Mouse (Mus musculus) lung, postnatal 0 days (tissue): ENCODE results near the gene Repin1. TPM values are rescaled to one million over a fixed set of nuclear protein-coding genes. Genes with fewer than 3 reads are reported as not detected.

Source experiments
- ATAC-seq: fragments of 200-750 bp; cut with Nextera tagmentation; 2 replicates; pipeline ENCODE4 v1.8.0; 2017; ENCODE audit warnings: moderate library complexity
- DNase-seq: peaks from one replicate; pipeline ENCODE4 v3.0.0-alpha.2; 2016; ENCODE audit warnings: low spot score
- H3K27ac ChIP-seq: fragments of 300-500 bp; sonication (generic); 2 replicates; pipeline ENCODE4 v1.5.1; 2014; ENCODE audit warnings: antibody characterized with exemption, mild to moderate bottlenecking, low read length, mixed read lengths
- H3K27me3 ChIP-seq: fragments of 300-500 bp; sonication (generic); replicated peaks from 2 replicates; pipeline ENCODE4 v1.6.1; 2014; ENCODE audit warnings: low read length, mixed read lengths; ENCODE audit not compliant: insufficient read depth
- H3K36me3 ChIP-seq: fragments of 300-500 bp; sonication (generic); 2 replicates; pipeline ENCODE4 v1.6.1; 2014; ENCODE audit warnings: low read length, mixed read lengths; ENCODE audit not compliant: insufficient read depth
- H3K4me1 ChIP-seq: fragments of 300-500 bp; sonication (generic); 2 replicates; pipeline ENCODE4 v1.6.1; 2014; ENCODE audit warnings: antibody characterized with exemption, low read depth, low read length, mixed read lengths; ENCODE audit not compliant: insufficient read depth
- H3K4me2 ChIP-seq: fragments of 300-500 bp; sonication (generic); replicated peaks from 2 replicates; pipeline ENCODE4 v1.6.1; 2014; ENCODE audit warnings: low read depth, mild to moderate bottlenecking, low read length, moderate library complexity, mixed read lengths
- H3K4me3 ChIP-seq: fragments of 300-500 bp; sonication (generic); 2 replicates; pipeline ENCODE4 v1.5.1; 2014; ENCODE audit warnings: low read depth, low read length
- H3K9ac ChIP-seq: fragments of 300-500 bp; sonication (generic); replicated peaks from 2 replicates; pipeline ENCODE4 v1.6.1; 2014; ENCODE audit warnings: low read depth, mild to moderate bottlenecking
- H3K9me3 ChIP-seq: fragments of 300-500 bp; sonication (generic); 2 replicates; pipeline ENCODE4 v1.6.1; 2016; ENCODE audit warnings: low read length, mixed read lengths
- CTCF ChIP-seq: IDR thresholded peaks from 2 replicates; pipeline ENCODE4 v1.5.1; 2016; ENCODE audit warnings: antibody characterized with exemption, mild to moderate bottlenecking
- EP300 ChIP-seq: IDR thresholded peaks from 2 replicates; pipeline ENCODE4 v1.6.1; 2016; ENCODE audit warnings: antibody characterized with exemption, mild to moderate bottlenecking, control low read depth
- WGBS: fragments of 180-500 bp; shearing (Covaris S2); extraction: QIAGEN DNeasy Blood & Tissue Kit; methylation state at CpG from one replicate; pipeline ENCODE4 v1.1.7; 2014; 5-methylcytosine and 5-hydroxymethylcytosine counted together
- polyA plus RNA-seq: library from polyadenylated mRNA; unstranded; fragments of >200 nt; fragmentation: Nextera tagmentation; extraction: Ambion mirVana; gene quantifications from 2 replicates; pipeline ENCODE4 v1.2.1, GENCODE M21; 2015

Repin1 gene
- polyA plus RNA-seq, 1 experiment from 2014 or later, result 15.2 TPM

DNA sequence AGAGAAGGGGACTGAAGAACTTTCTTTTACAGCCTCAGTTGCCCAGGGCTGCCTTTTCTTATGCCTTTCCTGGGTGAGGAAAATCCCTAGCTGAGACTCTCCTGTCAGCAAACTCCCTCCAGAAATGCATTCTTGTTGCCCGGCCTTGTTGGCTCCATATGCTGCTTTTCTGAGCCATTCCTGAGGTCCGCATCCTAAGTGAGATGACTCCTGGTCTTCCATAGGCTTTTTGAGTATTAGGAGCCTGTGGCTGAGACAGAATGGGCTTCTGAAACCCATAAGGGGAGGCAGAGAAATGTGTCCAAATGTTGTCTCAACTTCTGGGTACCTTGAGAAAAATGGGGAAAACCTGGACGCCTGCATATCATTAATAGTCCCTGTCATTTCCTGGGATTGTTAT lies 19.7 kb upstream of the Repin1 start:
- 66% methylated on average over 3 of the region's 3 CpGs for WGBS
- no peak overlapping the region for H3K9ac ChIP-seq
- H3K27ac ChIP-seq, result no peak overlapping the region
- H3K4me1 ChIP-seq, result 0 out of 2 replicates have a peak, but pooled peaks cover 6% of the 10 kb centered on the region
- TF ChIP-seq EP300 (no peak), CTCF (no peak)
- DNase-seq (no peak), ATAC-seq (no peak)
- H3K27me3 ChIP-seq, result no peaks in the 10 kb centered on the region
- no peaks in the 10 kb centered on the region for H3K36me3 ChIP-seq
- H3K9me3 ChIP-seq, result no peaks in the 10 kb centered on the region
- H3K4me2 ChIP-seq, result no peak overlapping the region
- no peak overlapping the region for H3K4me3 ChIP-seq

- ATAC-seq (no peak), DNase-seq (no peak)
- no peaks in the 10 kb centered on the region for H3K9me3 ChIP-seq
- H3K4me1 ChIP-seq, result no peaks in the 10 kb centered on the region
- no peaks in the 10 kb centered on the region for H3K36me3 ChIP-seq
- no peak for TF ChIP-seq EP300
- no peak for TF ChIP-seq CTCF
- H3K27ac ChIP-seq, result peak overlapping the region; percentile 60
- H3K27me3 ChIP-seq, result no peaks in the 10 kb centered on the region
- no peak overlapping the region for H3K9ac ChIP-seq
- no peak overlapping the region for H3K4me3 ChIP-seq
- no peak overlapping the region for H3K4me2 ChIP-seq
- WGBS, result 22% methylated on average over 5 of the region's 5 CpGs
Measured at GRCm38 (mm10) chr6:48578736-48579135, 14.9 kb upstream of the Repin1 start.

DNA sequence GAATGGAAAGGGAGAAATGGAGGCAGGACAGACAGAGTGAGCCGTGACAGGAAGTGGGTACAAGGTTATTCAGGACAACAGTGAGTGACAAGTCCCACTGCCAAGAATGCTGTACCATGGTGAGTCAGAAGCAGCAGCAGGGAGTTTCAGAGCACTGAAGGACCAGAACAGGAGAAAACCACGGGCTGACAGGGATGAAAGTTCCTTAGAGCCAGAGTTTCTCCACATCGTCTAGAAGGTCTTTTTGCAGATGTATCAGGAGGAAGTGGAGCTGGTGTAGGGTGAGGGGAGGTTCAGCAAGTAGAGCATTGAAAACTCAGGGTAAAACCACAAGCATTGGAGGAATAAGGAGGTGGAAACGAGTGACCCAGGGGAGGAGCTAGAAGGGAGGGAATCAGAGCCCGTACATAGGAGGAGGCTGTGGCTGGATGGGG lies 14.5 kb upstream of the Repin1 start:
- no peaks in the 10 kb centered on the region for H3K9me3 ChIP-seq
- no peak overlapping the region for H3K9ac ChIP-seq
- peak overlapping the region; percentile 60; the same call in 1 of the 2 replicates for H3K27ac ChIP-seq
- ATAC-seq (peak; percentile 86), DNase-seq (peak; percentile 76)
- WGBS, result 12% methylated on average over 5 of the region's 5 CpGs
- no peaks in the 10 kb centered on the region for H3K36me3 ChIP-seq
- no peaks in the 10 kb centered on the region for H3K4me1 ChIP-seq
- no peak overlapping the region for H3K4me2 ChIP-seq
- TF ChIP-seq EP300 (0 out of 2 replicates have a peak, but pooled peaks have one; percentile 16), CTCF (no peak)
- H3K27me3 ChIP-seq, result no peaks in the 10 kb centered on the region
- H3K4me3 ChIP-seq, result no peak overlapping the region

- Histone ChIP-seq H3K9me3 (no peaks in the 10 kb centered on the region), H3K27ac (no peak overlapping the region), H3K4me3 (no peak overlapping the region), H3K4me2 (no peak overlapping the region), H3K4me1 (no peaks in the 10 kb centered on the region), H3K27me3 (no peaks in the 10 kb centered on the region), H3K36me3 (no peaks in the 10 kb centered on the region), H3K9ac (no peak overlapping the region)
- no peak for TF ChIP-seq EP300
- TF ChIP-seq CTCF, result no peak
- DNase-seq, result no peak
- 34% methylated on average over 3 of the region's 3 CpGs for WGBS
- ATAC-seq, result no peak
Measured at GRCm38 (mm10) chr6:48581257-48581656, 12.4 kb upstream of the Repin1 start.

GRCm38 (mm10) chr6:48582037-48582436 lies 11.6 kb upstream of the Repin1 start:
- ATAC-seq (0 out of 2 replicates have a peak, but pooled peaks have one; percentile 11), DNase-seq (peak; percentile 65)
- H3K9ac ChIP-seq, result no peak overlapping the region
- H3K4me3 ChIP-seq, result no peak overlapping the region
- no peaks in the 10 kb centered on the region for H3K9me3 ChIP-seq
- H3K4me2 ChIP-seq, result no peak overlapping the region
- 71% methylated on average over 3 of the region's 3 CpGs for WGBS
- H3K27ac ChIP-seq, result no peak overlapping the region
- H3K36me3 ChIP-seq, result no peaks in the 10 kb centered on the region
- H3K4me1 ChIP-seq, result no peaks in the 10 kb centered on the region
- TF ChIP-seq CTCF (peak; percentile 84), EP300 (no peak)
- no peaks in the 10 kb centered on the region for H3K27me3 ChIP-seq

- Histone ChIP-seq H3K27me3 (no peaks in the 10 kb centered on the region), H3K9me3 (no peaks in the 10 kb centered on the region), H3K27ac (no peak within 1 kb of the TSS), H3K4me2 (no peak within 1 kb of the TSS), H3K4me1 (peaks cover 8% of the 10 kb centered on the region; the same call in 1 of the 2 replicates), H3K36me3 (no peaks in the 10 kb centered on the region), H3K4me3 (no peak within 1 kb of the TSS), H3K9ac (no peak within 1 kb of the TSS)
- no peak for ATAC-seq
- 14% methylated on average over 6 of the region's 6 CpGs for WGBS
- TF ChIP-seq CTCF (no peak), EP300 (no peak)
- no peak for DNase-seq
Measured at GRCm38 (mm10) chr6:48589194-48589750, 4.4 kb upstream of the Repin1 start, which contains the start of gene Gm45021. Gene Gm45021, plus strand, starts transcription at chr6:48589610.
